Mouse (Mus musculus) midbrain, embryonic 14.5 days (tissue): ENCODE data around the gene Dlst. TPM values are rescaled to one million over a fixed set of nuclear protein-coding genes. Genes with fewer than 3 reads are reported as not detected.
A peak's percentile ranks its signal among the peaks of the same experiment; 100 is the strongest.

Experiments used
- ATAC-seq: fragments of 200-750 bp; cut with Nextera tagmentation; 2 replicates; pipeline ENCODE4 v1.8.0; 2017; ENCODE audit warnings: moderate number of reproducible peaks, moderate library complexity; ENCODE audit not compliant: low FRiP score, low TSS enrichment
- DNase-seq: peaks from one replicate; pipeline ENCODE4 v3.0.0-alpha.2; 2015
- H3K27ac ChIP-seq: fragments of 300-500 bp; sonication (generic); replicated peaks from 2 replicates; pipeline ENCODE4 v1.5.1; 2014; ENCODE audit warnings: mild to moderate bottlenecking, low read depth, low read length, moderate library complexity
- H3K27me3 ChIP-seq: fragments of 300-500 bp; sonication (generic); 2 replicates; pipeline ENCODE4 v1.6.1; 2014; ENCODE audit warnings: low read length, control low read depth, mixed read lengths; ENCODE audit not compliant: control insufficient read depth, insufficient read depth
- H3K36me3 ChIP-seq: fragments of 300-500 bp; sonication (generic); 2 replicates; pipeline ENCODE4 v1.6.1; 2014; ENCODE audit warnings: low read length, control low read depth; ENCODE audit not compliant: control insufficient read depth, insufficient read depth
- H3K4me1 ChIP-seq: fragments of 300-500 bp; sonication (generic); 2 replicates; pipeline ENCODE4 v1.6.1; 2014; ENCODE audit warnings: mild to moderate bottlenecking, antibody characterized with exemption, low read length, control low read depth; ENCODE audit not compliant: control insufficient read depth, insufficient read depth
- H3K4me2 ChIP-seq: fragments of 300-500 bp; sonication (generic); 2 replicates; pipeline ENCODE4 v1.6.1; 2014; ENCODE audit warnings: mild to moderate bottlenecking, low read length, moderate library complexity
- H3K4me3 ChIP-seq: fragments of 300-500 bp; sonication (generic); replicated peaks from 2 replicates; pipeline ENCODE4 v1.5.1; 2014; ENCODE audit warnings: low read depth, low read length
- H3K9ac ChIP-seq: fragments of 300-500 bp; sonication (generic); replicated peaks from 2 replicates; pipeline ENCODE4 v1.6.1; 2014; ENCODE audit warnings: mild to moderate bottlenecking, low read length, moderate library complexity
- H3K9me3 ChIP-seq: fragments of 300-500 bp; sonication (generic); 2 replicates; pipeline ENCODE4 v1.6.1; 2016; ENCODE audit warnings: low read length, control low read depth, mixed read lengths; ENCODE audit not compliant: control insufficient read depth
- WGBS: fragments of 180-500 bp; shearing (Covaris S2); extraction: QIAGEN DNeasy Blood & Tissue Kit; methylation state at CpG from one replicate; pipeline ENCODE4 v1.1.7; 2014; 5-methylcytosine and 5-hydroxymethylcytosine counted together
- polyA plus RNA-seq: library from polyadenylated mRNA; unstranded; fragments of >200 nt; fragmentation: Nextera tagmentation; extraction: Ambion mirVana; gene quantifications from 2 replicates; pipeline ENCODE4 v1.2.1, GENCODE M21; 2014

Gene Dlst
- polyA plus RNA-seq, 1 experiment from 2014 or later, result 98.0 TPM

DNA sequence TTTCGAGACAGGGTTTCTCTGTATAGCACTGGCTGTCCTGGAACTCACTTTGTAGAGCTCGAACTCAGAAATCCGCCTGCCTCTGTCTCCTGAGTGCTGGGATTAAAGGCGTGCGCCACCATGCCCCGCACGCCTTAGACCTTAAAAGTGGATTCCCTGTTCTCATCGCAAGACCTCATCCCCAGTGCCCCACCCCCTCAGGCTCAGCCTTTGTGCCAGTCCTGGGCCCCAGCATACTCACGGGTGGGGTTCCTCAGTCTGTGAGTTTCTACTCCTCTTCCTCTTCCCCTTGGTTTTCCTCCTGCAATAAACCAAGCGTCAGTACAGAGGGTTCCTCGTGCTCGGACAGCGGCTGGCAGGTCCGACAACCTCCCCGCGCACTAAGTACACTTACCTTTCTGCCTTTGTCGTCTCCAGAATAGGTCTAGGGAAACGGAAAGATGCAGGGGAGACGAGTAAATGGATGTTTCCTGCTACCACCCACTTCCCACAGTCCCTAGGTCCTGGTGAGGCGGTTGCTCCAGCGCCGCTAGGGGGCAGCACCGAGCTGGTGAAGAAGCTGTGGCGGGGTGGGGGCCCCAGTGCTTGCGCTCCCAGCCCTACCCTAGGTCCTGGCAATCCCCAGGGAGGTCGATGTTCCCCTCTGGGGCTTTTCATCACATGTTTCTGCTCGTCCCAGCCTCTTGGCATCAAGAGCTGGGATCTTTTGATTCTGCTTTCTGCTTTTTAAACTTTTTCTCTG lies 58.7 kb downstream of the Dlst start:
- H3K27ac ChIP-seq, result no peak overlapping the region
- no peaks in the 10 kb centered on the region; the same call in 1 of the 2 replicates for H3K4me1 ChIP-seq
- ATAC-seq, result peak; percentile 68; the same call in 1 of the 2 replicates
- H3K36me3 ChIP-seq, result no peaks in the 10 kb centered on the region
- peak; percentile 91 for DNase-seq
- 23% methylated on average over 27 of the region's 27 CpGs for WGBS
- peak overlapping the region; percentile 45 for H3K4me2 ChIP-seq
- H3K9ac ChIP-seq, result peak overlapping the region; percentile 23; the same call in 1 of the 2 replicates
- no peaks in the 10 kb centered on the region for H3K9me3 ChIP-seq
- H3K27me3 ChIP-seq, result no peaks in the 10 kb centered on the region
- peak overlapping the region; percentile 21; the same call in 1 of the 2 replicates for H3K4me3 ChIP-seq

DNA sequence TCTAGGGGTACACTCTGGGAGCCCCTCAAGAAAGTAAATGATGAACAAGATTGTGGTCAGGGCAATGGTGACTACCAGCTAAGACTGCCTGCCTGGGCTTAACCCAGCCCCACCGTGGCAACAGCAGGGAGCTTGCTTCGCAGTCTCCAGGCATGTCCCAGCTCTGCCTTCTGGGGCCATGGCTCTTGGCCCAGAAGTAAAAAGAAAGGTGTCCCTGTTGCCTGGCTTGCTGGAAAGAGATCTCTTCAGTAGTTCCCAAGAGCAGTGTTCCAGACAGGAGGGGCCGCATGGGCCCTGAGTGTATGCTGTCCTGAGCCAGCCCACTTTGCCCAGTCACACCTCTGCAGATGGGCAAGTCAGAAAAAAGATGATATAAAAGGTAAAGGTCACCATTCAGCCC lies 59.2 kb downstream of the Dlst start:
- 52% methylated on average over 3 of the region's 3 CpGs for WGBS

GRCm38 (mm10) chr12:85170284-85170947 lies 59.8 kb downstream of the Dlst start:
- H3K4me1 ChIP-seq, result peaks cover 6% of the 10 kb centered on the region
- H3K36me3 ChIP-seq, result no peaks in the 10 kb centered on the region
- H3K9me3 ChIP-seq, result no peaks in the 10 kb centered on the region
- no peak overlapping the region for H3K27ac ChIP-seq
- H3K4me2 ChIP-seq, result no peak overlapping the region
- no peaks in the 10 kb centered on the region for H3K27me3 ChIP-seq
- DNase-seq (no peak), ATAC-seq (peak; percentile 27; the same call in 1 of the 2 replicates)
- WGBS, result 86% methylated on average over 11 of the region's 11 CpGs
- no peak overlapping the region for H3K9ac ChIP-seq
- no peak overlapping the region for H3K4me3 ChIP-seq

More for the DNA sequence above, 59.2 kb downstream of the Dlst start:
- Histone ChIP-seq H3K27me3 (no peaks in the 10 kb centered on the region), H3K27ac (no peak overlapping the region), H3K4me2 (no peak overlapping the region; the same call in 1 of the 2 replicates), H3K9ac (0 out of 2 replicates have a peak overlapping the region, but pooled peaks have one; percentile 16), H3K36me3 (no peaks in the 10 kb centered on the region), H3K4me1 (peaks cover under 1% of the 10 kb centered on the region; the same call in 1 of the 2 replicates), H3K9me3 (no peaks in the 10 kb centered on the region), H3K4me3 (no peak overlapping the region)
- ATAC-seq (peak; percentile 14; the same call in 1 of the 2 replicates), DNase-seq (no peak)

- H3K4me2 ChIP-seq, result no peak overlapping the region
- no peak overlapping the region for H3K9ac ChIP-seq
- no peak for DNase-seq
- no peaks in the 10 kb centered on the region for H3K9me3 ChIP-seq
- H3K27ac ChIP-seq, result no peak overlapping the region
- peaks cover 11% of the 10 kb centered on the region for H3K4me1 ChIP-seq
- 80% methylated on average over 3 of the region's 3 CpGs for WGBS
- no peak for ATAC-seq
- H3K27me3 ChIP-seq, result no peaks in the 10 kb centered on the region
- no peak overlapping the region for H3K4me3 ChIP-seq
- no peaks in the 10 kb centered on the region for H3K36me3 ChIP-seq
Observed at GRCm38 (mm10) chr12:85170948-85171307, 60.3 kb downstream of the Dlst start.

DNA sequence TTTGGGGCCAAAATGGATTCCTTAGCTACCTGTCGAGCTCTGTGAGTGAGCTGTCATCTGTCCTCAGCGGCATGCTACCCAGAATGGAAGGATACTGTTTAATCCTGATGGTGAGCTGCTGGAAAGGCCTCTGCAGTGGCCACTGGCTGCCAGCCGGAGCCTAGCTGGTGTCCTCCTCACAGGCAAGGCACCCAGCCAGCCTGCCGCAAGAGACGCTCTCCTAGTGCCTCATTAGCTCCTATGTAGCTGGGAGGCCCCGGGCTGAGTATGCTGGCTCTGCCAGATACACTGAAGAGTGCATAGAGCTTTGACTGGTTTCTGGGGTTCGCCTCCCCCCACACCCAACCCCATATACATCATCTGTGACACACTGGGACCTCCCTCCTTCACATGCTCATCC lies 63.4 kb downstream of the Dlst start:
- no peak for ATAC-seq
- Histone ChIP-seq H3K36me3 (no peaks in the 10 kb centered on the region), H3K27me3 (peaks cover 6% of the 10 kb centered on the region), H3K9ac (no peak overlapping the region), H3K4me2 (no peak overlapping the region), H3K4me3 (no peak overlapping the region), H3K9me3 (no peaks in the 10 kb centered on the region), H3K4me1 (peaks cover 27% of the 10 kb centered on the region), H3K27ac (no peak overlapping the region)
- DNase-seq, result peak; percentile 18
- WGBS, result 69% methylated on average over 7 of the region's 7 CpGs

- ATAC-seq (0 out of 2 replicates have a peak, but pooled peaks have one; percentile 5), DNase-seq (no peak)
- Histone ChIP-seq H3K36me3 (no peaks in the 10 kb centered on the region), H3K27me3 (peaks cover 6% of the 10 kb centered on the region), H3K4me2 (peak overlapping the region; percentile 62), H3K4me3 (0 out of 2 replicates have a peak overlapping the region, but pooled peaks have one; percentile 8), H3K9ac (no peak overlapping the region; the same call in 1 of the 2 replicates), H3K4me1 (peaks cover 27% of the 10 kb centered on the region), H3K9me3 (no peaks in the 10 kb centered on the region), H3K27ac (0 out of 2 replicates have a peak overlapping the region, but pooled peaks have one; percentile 13)
- 39% methylated on average over 16 of the region's 16 CpGs for WGBS
Observed at GRCm38 (mm10) chr12:85175087-85175675, 64.5 kb downstream of the Dlst start.

DNA sequence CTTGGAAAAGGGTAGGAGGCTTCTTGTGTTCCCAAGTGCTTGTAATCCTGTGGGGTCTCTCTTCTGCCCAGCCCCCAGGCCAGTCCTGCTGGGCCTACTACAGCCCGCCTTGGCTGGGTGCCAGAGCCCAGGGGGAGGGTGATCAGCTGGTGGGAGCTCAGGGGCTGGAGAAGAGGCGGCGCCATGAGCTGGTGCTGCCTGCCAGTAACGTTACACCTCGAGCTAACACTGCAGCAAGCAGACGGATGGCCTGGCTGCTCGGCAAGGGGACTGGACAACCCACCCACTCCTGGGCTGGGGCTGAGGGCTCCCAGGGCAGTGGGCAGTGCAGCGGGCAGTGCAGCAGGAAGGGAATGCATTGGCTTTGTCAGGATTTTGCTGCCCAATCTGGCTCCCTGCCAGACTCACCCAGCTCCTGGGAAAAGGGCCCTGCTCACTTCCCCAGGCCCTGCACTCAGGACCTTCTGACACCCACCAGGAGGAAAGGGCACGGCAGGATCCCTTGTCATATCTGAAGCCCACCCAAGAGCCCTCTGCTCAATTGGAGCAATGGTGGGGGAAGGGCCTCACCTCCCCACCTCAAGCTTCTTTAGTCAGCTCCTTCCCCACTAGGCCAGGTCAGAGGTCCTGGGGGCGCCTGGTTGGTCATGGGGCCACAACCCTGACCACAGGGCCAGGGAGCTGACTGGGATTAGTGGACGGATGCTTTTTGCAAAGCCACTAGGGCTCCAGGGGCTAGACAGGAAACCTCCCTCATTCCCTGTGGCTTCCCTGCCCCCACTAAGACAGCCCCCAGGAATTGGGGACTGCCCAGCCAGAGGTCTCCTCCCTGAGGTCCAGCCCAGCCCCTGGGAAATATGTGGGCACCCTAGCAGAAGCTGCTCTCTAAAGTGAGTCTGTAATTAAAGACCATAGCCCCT lies 65.6 kb downstream of the Dlst start:
- Histone ChIP-seq H3K4me2 (peak overlapping the region; percentile 62), H3K9me3 (no peaks in the 10 kb centered on the region), H3K4me3 (peak overlapping the region; percentile 28; the same call in 1 of the 2 replicates), H3K27ac (peak overlapping the region; percentile 37; the same call in 1 of the 2 replicates), H3K36me3 (no peaks in the 10 kb centered on the region), H3K27me3 (peaks cover 6% of the 10 kb centered on the region), H3K9ac (peak overlapping the region; percentile 9), H3K4me1 (peaks cover 27% of the 10 kb centered on the region)
- peak; percentile 84 for ATAC-seq
- DNase-seq, result peak; percentile 85
- WGBS, result 7% methylated on average over 11 of the region's 11 CpGs
